Mouse (Mus musculus): ENCODE measurements around the gene Gorab.

The Gorab gene

GRCm38 (mm10) chr1:163357733-163358132 lies 45.7 kb downstream of the Gorab start:
- no peak for DNase-seq (ENCODE audit: low read depth, low spot score)

DNA sequence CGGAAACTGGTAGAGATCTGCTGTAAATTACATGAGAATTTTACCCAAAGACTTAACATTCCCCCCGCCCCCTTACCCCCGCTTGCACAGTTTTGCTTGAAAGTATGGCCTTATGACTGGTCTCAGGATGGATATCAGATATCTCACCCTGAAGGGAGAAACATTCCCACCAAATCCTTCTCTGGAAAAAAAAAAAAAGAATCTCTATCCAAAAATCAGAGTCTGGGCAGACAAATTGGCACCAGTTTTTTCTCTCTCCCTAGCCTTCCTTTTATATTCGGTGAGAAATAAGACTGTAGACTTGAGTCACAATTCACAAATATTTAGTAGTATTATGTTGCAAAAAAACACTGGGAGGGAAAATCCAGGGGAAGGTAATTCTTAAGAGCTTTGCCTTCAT lies 47.3 kb downstream of the Gorab start:
- DNase-seq (ENCODE audit: low read depth, low spot score), result no peak

- DNase-seq (ENCODE audit: low read depth, low spot score), result no peak
These were observed 47.8 kb downstream of the Gorab start for GRCm38 (mm10) chr1:163355626-163356156.

DNA sequence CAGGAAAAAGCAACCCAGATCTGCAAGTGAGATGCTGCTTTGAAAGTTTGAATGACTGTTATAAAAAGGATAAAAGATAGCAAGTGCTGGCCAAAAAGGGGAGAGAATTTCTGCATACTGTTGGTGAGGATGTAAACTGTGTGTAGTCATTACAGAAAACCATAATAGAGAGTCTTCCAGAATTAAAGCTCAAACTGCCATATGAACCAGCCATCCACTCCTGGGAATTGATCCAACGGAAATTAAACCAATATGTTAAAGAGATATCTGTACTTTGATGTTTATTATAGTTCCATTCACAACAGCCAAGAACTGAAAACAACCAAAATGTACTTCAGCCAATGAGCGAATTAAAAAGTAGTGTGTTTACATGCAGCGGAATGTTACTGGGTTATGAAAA lies 52.5 kb downstream of the Gorab start:
- DNase-seq (ENCODE audit: low read depth, low spot score), result no peak

GRCm38 (mm10) chr1:163345541-163345940 lies 57.9 kb downstream of the Gorab start:
- no peak for DNase-seq (ENCODE audit: low read depth, low spot score)

GRCm38 (mm10) chr1:163344931-163345330 lies 58.5 kb downstream of the Gorab start:
- no peak for DNase-seq (ENCODE audit: low read depth, low spot score)

DNA sequence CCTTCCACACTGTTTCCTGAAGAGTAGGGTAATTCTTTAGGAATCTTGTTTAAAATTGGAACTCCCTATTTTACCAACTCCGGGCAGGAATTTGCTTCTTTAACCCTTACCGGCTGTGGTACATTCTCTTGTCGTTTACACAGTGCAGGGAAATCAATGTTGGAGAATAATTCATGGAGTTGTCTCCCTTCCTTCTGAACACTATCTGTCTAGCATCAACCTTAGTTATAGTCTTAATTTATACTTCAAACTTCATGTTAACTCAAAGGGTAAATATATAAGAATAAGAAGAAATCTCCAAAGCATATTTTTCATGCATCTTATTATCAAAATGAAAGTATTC lies 64.3 kb downstream of the Gorab start:
- DNase-seq (ENCODE audit: low read depth, low spot score), result no peak

GRCm38 (mm10) chr1:163338525-163339218 lies 64.8 kb downstream of the Gorab start:
- DNase-seq (ENCODE audit: low read depth, low spot score), result no peak

- no peak for DNase-seq (ENCODE audit: low read depth, low spot score)
These were observed 65.6 kb downstream of the Gorab start for GRCm38 (mm10) chr1:163337821-163338220.
